Mouse (Mus musculus) forebrain, embryonic 16.5 days (tissue): ENCODE data around the gene Olfr97. TPM values are rescaled to one million over a fixed set of nuclear protein-coding genes. Genes with fewer than 3 reads are reported as not detected.
A peak's percentile ranks its signal among the peaks of the same experiment; 100 is the strongest.

Experiments used
- ATAC-seq: fragments of 200-750 bp; cut with Nextera tagmentation; 2 replicates; pipeline ENCODE4 v1.8.0; 2017; ENCODE audit warnings: mild to moderate bottlenecking, moderate library complexity
- H3K27ac ChIP-seq: fragments of 300-500 bp; sonication (generic); 2 replicates; pipeline ENCODE4 v1.5.1; 2014; ENCODE audit warnings: low read length, control low read depth
- H3K27me3 ChIP-seq: fragments of 300-500 bp; sonication (generic); replicated peaks from 2 replicates; pipeline ENCODE4 v1.6.1; 2014; ENCODE audit warnings: low read length; ENCODE audit not compliant: control insufficient read depth, insufficient read depth
- H3K36me3 ChIP-seq: fragments of 300-500 bp; sonication (generic); 2 replicates; pipeline ENCODE4 v1.6.1; 2014; ENCODE audit not compliant: control insufficient read depth, insufficient read depth
- H3K4me1 ChIP-seq: fragments of 300-500 bp; sonication (generic); replicated peaks from 2 replicates; pipeline ENCODE4 v1.6.1; 2014; ENCODE audit warnings: low read length; ENCODE audit not compliant: control insufficient read depth, insufficient read depth
- H3K4me2 ChIP-seq: fragments of 300-500 bp; sonication (generic); 2 replicates; pipeline ENCODE4 v1.6.1; 2014; ENCODE audit warnings: mild to moderate bottlenecking, low read length, control low read depth
- H3K4me3 ChIP-seq: fragments of 300-500 bp; sonication (generic); replicated peaks from 2 replicates; pipeline ENCODE4 v1.5.1; 2014; ENCODE audit warnings: mild to moderate bottlenecking, low read length, control low read depth
- H3K9ac ChIP-seq: fragments of 300-500 bp; sonication (generic); replicated peaks from 2 replicates; pipeline ENCODE4 v1.6.1; 2014; ENCODE audit warnings: low read depth, low read length, control low read depth
- H3K9me3 ChIP-seq: fragments of 300-500 bp; sonication (generic); 2 replicates; pipeline ENCODE4 v1.6.1; 2016; ENCODE audit warnings: low read length; ENCODE audit not compliant: control insufficient read depth
- WGBS: fragments of 180-500 bp; shearing (Covaris S2); extraction: QIAGEN DNeasy Blood & Tissue Kit; methylation state at CpG from one replicate; pipeline ENCODE4 v1.1.7; 2014; 5-methylcytosine and 5-hydroxymethylcytosine counted together
- polyA plus RNA-seq: library from polyadenylated mRNA; unstranded; fragments of >200 nt; fragmentation: Nextera tagmentation; extraction: Ambion mirVana; gene quantifications from 2 replicates; pipeline ENCODE4 v1.2.1, GENCODE M21; 2015

Olfr97 gene
- polyA plus RNA-seq, 1 experiment from 2014 or later = not detected

- Histone ChIP-seq H3K4me3 (no peak overlapping the region), H3K9ac (no peak overlapping the region), H3K4me1 (no peaks in the 10 kb centered on the region), H3K27ac (no peak overlapping the region), H3K9me3 (no peaks in the 10 kb centered on the region), H3K36me3 (no peaks in the 10 kb centered on the region), H3K4me2 (no peak overlapping the region), H3K27me3 (peaks cover 3% of the 10 kb centered on the region; the same call in 1 of the 2 replicates)
- under 1% methylated on average over 4 of the region's 4 CpGs for WGBS
- peak; percentile 87 for ATAC-seq
Observed at GRCm38 (mm10) chr17:37203206-37203916, 33.8 kb downstream of the Olfr97 start.

GRCm38 (mm10) chr17:37200894-37201293, 36.2 kb downstream of the Olfr97 start, which contains the start of gene Olfr94:
Gene Olfr94 (minus strand): TSS chr17:37200994.
- peaks cover 12% of the 10 kb centered on the region for H3K4me1 ChIP-seq
- WGBS = 75% methylated on average over 2 of the region's 2 CpGs

GRCm38 (mm10) chr17:37196845-37197724, 40.0 kb downstream of the Olfr97 start:
- Histone ChIP-seq H3K9me3 (no peaks in the 10 kb centered on the region), H3K27ac (no peak overlapping the region), H3K4me2 (peak overlapping the region; percentile 92), H3K4me1 (peaks cover 12% of the 10 kb centered on the region), H3K27me3 (peaks cover 26% of the 10 kb centered on the region), H3K4me3 (peak overlapping the region; percentile 60), H3K36me3 (no peaks in the 10 kb centered on the region), H3K9ac (peak overlapping the region; percentile 60)
- WGBS = under 1% methylated on average over 77 of the region's 77 CpGs
- peak; percentile 89 for ATAC-seq

More at GRCm38 (mm10) chr17:37200894-37201293, 36.2 kb downstream of the Olfr97 start, which contains the start of gene Olfr94:
- no peaks in the 10 kb centered on the region for H3K9me3 ChIP-seq
- peaks cover 24% of the 10 kb centered on the region for H3K27me3 ChIP-seq
- H3K4me3 ChIP-seq = no peak within 1 kb of the TSS
- H3K4me2 ChIP-seq = no peak within 1 kb of the TSS
- no peaks in the 10 kb centered on the region for H3K36me3 ChIP-seq
- H3K27ac ChIP-seq = no peak within 1 kb of the TSS
- H3K9ac ChIP-seq = no peak within 1 kb of the TSS
- ATAC-seq = no peak

- Histone ChIP-seq H3K9me3 (no peaks in the 10 kb centered on the region), H3K27ac (no peak overlapping the region), H3K4me2 (no peak overlapping the region), H3K36me3 (no peaks in the 10 kb centered on the region), H3K4me3 (no peak overlapping the region), H3K9ac (no peak overlapping the region), H3K27me3 (peaks cover 26% of the 10 kb centered on the region), H3K4me1 (peaks cover 12% of the 10 kb centered on the region)
- WGBS = 92% methylated on average over 5 of the region's 5 CpGs
- no peak for ATAC-seq
Observed at GRCm38 (mm10) chr17:37194782-37195181, 42.3 kb downstream of the Olfr97 start.

- H3K4me2 ChIP-seq = no peak within 1 kb of the TSS
- WGBS = 90% methylated on average over 2 of the region's 2 CpGs
- no peaks in the 10 kb centered on the region for H3K36me3 ChIP-seq
- peaks cover 12% of the 10 kb centered on the region for H3K4me1 ChIP-seq
- peaks cover 26% of the 10 kb centered on the region for H3K27me3 ChIP-seq
- H3K4me3 ChIP-seq = no peak within 1 kb of the TSS
- no peaks in the 10 kb centered on the region for H3K9me3 ChIP-seq
- no peak within 1 kb of the TSS for H3K9ac ChIP-seq
- H3K27ac ChIP-seq = no peak within 1 kb of the TSS
- no peak for ATAC-seq
Observed at GRCm38 (mm10) chr17:37193656-37194055, 43.5 kb downstream of the Olfr97 start, which contains the start of gene Ubd. Gene Ubd (plus strand): TSS chr17:37193892.

GRCm38 (mm10) chr17:37193032-37193431, 44.1 kb downstream of the Olfr97 start:
- Histone ChIP-seq H3K4me2 (no peak overlapping the region), H3K9ac (no peak overlapping the region), H3K9me3 (no peaks in the 10 kb centered on the region), H3K4me3 (no peak overlapping the region), H3K36me3 (no peaks in the 10 kb centered on the region), H3K4me1 (peaks cover 12% of the 10 kb centered on the region), H3K27me3 (peaks cover 20% of the 10 kb centered on the region), H3K27ac (no peak overlapping the region)
- ATAC-seq = no peak

GRCm38 (mm10) chr17:37190711-37191110, 46.4 kb downstream of the Olfr97 start:
- H3K4me2 ChIP-seq = no peak overlapping the region
- 0 out of 2 replicates have a peak, but pooled peaks cover 2% of the 10 kb centered on the region for H3K27me3 ChIP-seq
- H3K36me3 ChIP-seq = no peaks in the 10 kb centered on the region
- H3K4me3 ChIP-seq = no peak overlapping the region
- no peaks in the 10 kb centered on the region for H3K9me3 ChIP-seq
- H3K27ac ChIP-seq = no peak overlapping the region
- H3K4me1 ChIP-seq = no peaks in the 10 kb centered on the region
- H3K9ac ChIP-seq = no peak overlapping the region
- ATAC-seq = no peak
- WGBS = 32% methylated on average over 2 of the region's 2 CpGs

GRCm38 (mm10) chr17:37185474-37185873, 51.7 kb downstream of the Olfr97 start:
- Histone ChIP-seq H3K9me3 (no peaks in the 10 kb centered on the region), H3K4me1 (no peaks in the 10 kb centered on the region), H3K4me2 (no peak overlapping the region), H3K27ac (no peak overlapping the region), H3K27me3 (no peaks in the 10 kb centered on the region), H3K9ac (no peak overlapping the region), H3K4me3 (no peak overlapping the region), H3K36me3 (no peaks in the 10 kb centered on the region)
- 62% methylated on average over 6 of the region's 6 CpGs for WGBS
- ATAC-seq = no peak
